ENCODE assay signal across 9 mouse cellular contexts in the genomic region with DNA sequence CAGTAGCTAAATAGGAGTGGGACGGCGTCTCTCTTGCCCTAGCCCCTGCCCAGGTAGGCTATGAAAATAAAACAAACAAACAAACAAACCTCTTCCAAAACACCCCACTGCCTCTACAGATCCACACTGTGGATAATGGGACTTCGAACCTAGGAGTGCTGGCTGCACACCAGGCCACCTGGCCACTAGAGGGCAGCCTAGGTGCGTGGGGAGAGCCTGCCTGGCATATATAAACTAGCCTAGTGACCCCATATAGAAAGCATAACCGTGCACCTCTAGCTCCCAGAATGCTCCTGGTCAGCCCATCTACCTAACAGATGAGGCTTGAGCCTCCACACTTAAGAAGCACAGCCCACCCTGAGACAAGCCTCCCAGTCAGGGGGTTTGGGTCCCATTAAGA. TPM values are rescaled to one million over a fixed set of nuclear protein-coding genes. Genes with fewer than 3 reads are reported as not detected.
DNase-seq lines count a peak whose midpoint lies in the region; ATAC-seq and TF ChIP-seq lines count a peak whose summit lies in the region.
"Had no signal": no experiment of that assay in that cellular context is flagged by ENCODE, and none has a peak within 500 bp of the region (broad histone marks: within the 10 kb centered on the region; RNA-seq: fewer than 3 reads in every experiment).

No protein-coding gene starts in this region.

- intact Hi-C loops in heart, postnatal 25 days (cut with DNase I): loop anchor here (1.0 to 5.0 kb wide), 2 partner anchors 30 to 125 kb away; no protein-coding TSS in a partner anchor

- H3K27ac ChIP-seq in ES-E14 (ENCODE audit: insufficient read depth, low read depth, low read length, poor library complexity, severe bottlenecking): no peak overlapping the region

- in situ Hi-C loops in ES-E14 (cut with MboI; ENCODE audit: low sequenced_read_pairs in 2 of 2, unreplicated experiment in 2 of 2): no loop called here

- H3K9me3 ChIP-seq in ES-E14 (ENCODE audit: control insufficient read depth, insufficient read depth, low read depth, low read length): no peaks in the 10 kb centered on the region

- no peak overlapping the region for H3K9ac ChIP-seq in ES-E14 (ENCODE audit: insufficient read depth, low read depth, low read length, poor library complexity, severe bottlenecking)

- H3K36me3 ChIP-seq in ES-E14 (ENCODE audit: control insufficient read depth, insufficient read depth, low read length, poor library complexity, severe bottlenecking): no peaks in the 10 kb centered on the region

- DNase-seq in ES-E14 (ENCODE audit: low read depth, low spot score): peak; percentile 46
- DNase-seq in brain, adult 2 months (ENCODE audit: low read depth, low spot score): peak; percentile 42
- peak; percentile 31 for DNase-seq in heart, postnatal 25 days (ENCODE audit: low spot score)
- peak; percentile 85 to 89 for DNase-seq in kidney, postnatal 4 days
- peak; percentile 48 for DNase-seq in mesoderm, embryonic 11.5 days (ENCODE audit: low read depth, low spot score)
- DNase-seq in spleen, postnatal 36 days (ENCODE audit: low spot score in 2 of 2): peak; percentile 58 to 60
- no peak for DNase-seq in layer of hippocampus, postnatal 14 days (ENCODE audit: low spot score in 2 of 2)

- ATAC-seq in erythroid progenitor cell, adult 5-6 weeks (replicated peaks; ENCODE audit: low FRiP score, poor library complexity, severe bottlenecking): peak; percentile 70

- no peaks in the 10 kb centered on the region; a peak in 2 of 4 replicates for H3K4me1 ChIP-seq in ES-E14 (ENCODE audit: control insufficient read depth in 2 of 2, insufficient read depth in 2 of 2, low read length in 2 of 2, poor library complexity in 1 of 2)

- H3K4me3 ChIP-seq in ES-E14 (ENCODE audit: insufficient read depth in 1 of 2, low read depth in 1 of 2, low read length in 2 of 2, poor library complexity in 1 of 2, severe bottlenecking in 1 of 2): no peak overlapping the region

TF ChIP-seq in ES-E14, 5 proteins besides CTCF, POLR2A, EP300 and RAD21:
- TF ChIP-seq CHD2 (IDR thresholded peaks at IDR 0.05; ENCODE audit: low read depth, low read length) (no peak), ZNF384 (IDR thresholded peaks at IDR 0.05; ENCODE audit: low read depth, low read length) (no peak), HCFC1 (IDR thresholded peaks at IDR 0.05; ENCODE audit: borderline replicate concordance, insufficient read depth, low read length) (no peak), MAFK (IDR thresholded peaks at IDR 0.05; ENCODE audit: insufficient read depth, low read depth, low read length) (no peak), ZC3H11A (IDR thresholded peaks at IDR 0.05; ENCODE audit: borderline replicate concordance, low read depth, low read length) (peak; percentile 54)

RNA-seq across cellular contexts. Expression of a gene that starts 32.3 kb away (rescaled TPM):
- total RNA-seq in ES-E14 (2012; rRNA removed): 0.22 TPM in 1 of 2 replicates, not detected in the other
- not detected in 2 replicates for total RNA-seq in erythroid progenitor cell, adult 5-6 weeks (2015; ENCODE audit: low replicate concordance)
- total RNA-seq in erythroid progenitor cell, adult 5-6 weeks (2017; ENCODE audit: low replicate concordance): not detected in 2 replicates
- not detected for total RNA-seq in heart, postnatal 25 days (2021)
- not detected for total RNA-seq in layer of hippocampus, postnatal 14 days (2021)
- total RNA-seq: left cerebral cortex, adult 8-10 months had no signal

RNA-seq across cellular contexts. Expression of a gene that starts 47.1 kb away (rescaled TPM):
- total RNA-seq in ES-E14 (2012; rRNA removed): not detected in 2 replicates
- total RNA-seq in erythroid progenitor cell, adult 5-6 weeks (2015; ENCODE audit: low replicate concordance): not detected in 2 replicates
- not detected in 2 replicates for total RNA-seq in erythroid progenitor cell, adult 5-6 weeks (2017; ENCODE audit: low replicate concordance)
- total RNA-seq in heart, postnatal 25 days (2021): not detected
- not detected for total RNA-seq in layer of hippocampus, postnatal 14 days (2021)
- total RNA-seq: left cerebral cortex, adult 8-10 months had no signal

RNA-seq across cellular contexts. Expression of a gene that starts 53.4 kb away (rescaled TPM):
- total RNA-seq in ES-E14 (2012; rRNA removed): 1.9 and 2.1 TPM in 2 replicates
- total RNA-seq in erythroid progenitor cell, adult 5-6 weeks (2015; ENCODE audit: low replicate concordance): 0.42 TPM in 1 of 2 replicates, not detected in the other
- total RNA-seq in erythroid progenitor cell, adult 5-6 weeks (2017; ENCODE audit: low replicate concordance): 0.64 and 3.0 TPM in 2 replicates
- 10 to 100 TPM in 1 of 2 experiments, 1 to 10 TPM in 1; 7.2 to 11.5 TPM for total RNA-seq in heart, postnatal 25 days (2021)
- 10 to 100 TPM; 38.1 to 49.8 TPM for total RNA-seq in layer of hippocampus, postnatal 14 days (2021)

Comparison
In these comparisons a context has a peak if more than half of its experiments do, and no peak if none do; other contexts are left out.
1. DNase-seq: peak in ES-E14 (single experiment), brain, adult 2 months (single experiment), heart, postnatal 25 days (single experiment), kidney, postnatal 4 days (2 of 2), mesoderm, embryonic 11.5 days (single experiment) and spleen, postnatal 36 days (2 of 2); none in layer of hippocampus, postnatal 14 days (0 of 2).